Mouse (Mus musculus): ENCODE measurements around the gene Fam120b. TPM values are rescaled to one million over a fixed set of nuclear protein-coding genes. Genes with fewer than 3 reads are reported as not detected.
A peak's percentile ranks its signal among the peaks of the same experiment; 100 is the strongest.

The Fam120b gene
- total and polyA plus RNA-seq, 3 experiments, result 7.1 to 12.7 (median 11.9) TPM

GRCm38 (mm10) chr17:15422666-15423065 is 26.7 kb downstream of the Fam120b start:
- Histone ChIP-seq H3K4me1 (ENCODE audit: control insufficient read depth, insufficient read depth, low read length) (peaks cover 4% of the 10 kb centered on the region; the same call in 1 of the 2 replicates), H3K36me3 (ENCODE audit: control insufficient read depth, insufficient read depth, low read length) (no peaks in the 10 kb centered on the region), H3K9ac (ENCODE audit: low read depth, low read length) (no peak overlapping the region), H3K27ac (no peak overlapping the region), H3K27me3 (ENCODE audit: control insufficient read depth, insufficient read depth, low read length) (no peaks in the 10 kb centered on the region), H3K4me3 (no peak overlapping the region), H3K79me2 (replicated peaks; ENCODE audit: control insufficient read depth, insufficient read depth, low read length) (no peaks in the 10 kb centered on the region)
- peak in 1 of 2 experiments; percentile 9 for DNase-seq
- 96% methylated on average over 9 of the region's 9 CpGs for WGBS
- no peak for TF ChIP-seq EP300 (IDR thresholded peaks at IDR 0.05; ENCODE audit: insufficient read depth, low read depth, low read length)
- intact Hi-C loops (cut with DNase I), result no loop called here

GRCm38 (mm10) chr17:15423080-15423765 is 27.2 kb downstream of the Fam120b start:
- no peak overlapping the region for H3K4me3 ChIP-seq
- H3K36me3 ChIP-seq (ENCODE audit: control insufficient read depth, insufficient read depth, low read length), result no peaks in the 10 kb centered on the region
- H3K27me3 ChIP-seq (ENCODE audit: control insufficient read depth, insufficient read depth, low read length), result no peaks in the 10 kb centered on the region
- TF ChIP-seq EP300 (IDR thresholded peaks at IDR 0.05; ENCODE audit: insufficient read depth, low read depth, low read length), result no peak
- no peak for TF ChIP-seq POLR2A (IDR thresholded peaks at IDR 0.05; ENCODE audit: insufficient read depth, low read depth, low read length)
- TF ChIP-seq CTCF (IDR thresholded peaks at IDR 0.05), result no peak
- peak; percentile 31 to 39 for DNase-seq
- H3K27ac ChIP-seq, result no peak overlapping the region
- intact Hi-C loops (cut with DNase I), result no loop called here
- H3K4me1 ChIP-seq (ENCODE audit: control insufficient read depth, insufficient read depth, low read length), result peaks cover 4% of the 10 kb centered on the region; the same call in 1 of the 2 replicates
- no peak overlapping the region for H3K9ac ChIP-seq (ENCODE audit: low read depth, low read length)
- H3K79me2 ChIP-seq (replicated peaks; ENCODE audit: control insufficient read depth, insufficient read depth, low read length), result no peaks in the 10 kb centered on the region
- 52% methylated on average over 8 of the region's 8 CpGs for WGBS

GRCm38 (mm10) chr17:15425931-15426330 is 29.9 kb downstream of the Fam120b start:
- Histone ChIP-seq H3K36me3 (ENCODE audit: control insufficient read depth, insufficient read depth, low read length) (no peaks in the 10 kb centered on the region), H3K4me1 (ENCODE audit: control insufficient read depth, insufficient read depth, low read length) (peaks cover 5% of the 10 kb centered on the region), H3K27me3 (ENCODE audit: control insufficient read depth, insufficient read depth, low read length) (no peaks in the 10 kb centered on the region), H3K79me2 (replicated peaks; ENCODE audit: control insufficient read depth, insufficient read depth, low read length) (no peaks in the 10 kb centered on the region), H3K27ac (no peak overlapping the region; the same call in 1 of the 2 replicates), H3K4me3 (no peak overlapping the region), H3K9ac (ENCODE audit: low read depth, low read length) (no peak overlapping the region)
- peak; percentile 73; the same call in 1 of the 2 replicates for TF ChIP-seq EP300 (IDR thresholded peaks at IDR 0.05; ENCODE audit: insufficient read depth, low read depth, low read length)
- no peak for TF ChIP-seq POLR2A (IDR thresholded peaks at IDR 0.05; ENCODE audit: insufficient read depth, low read depth, low read length)
- TF ChIP-seq CTCF (IDR thresholded peaks at IDR 0.05), result no peak
- peak; percentile 20 to 35 for DNase-seq
- intact Hi-C loops (cut with DNase I), result no loop called here
- 87% methylated on average over 3 of the region's 3 CpGs for WGBS

- H3K27ac ChIP-seq, result no peak overlapping the region
- no peak overlapping the region for H3K4me3 ChIP-seq
- TF ChIP-seq POLR2A (IDR thresholded peaks at IDR 0.05; ENCODE audit: insufficient read depth, low read depth, low read length) (no peak), EP300 (IDR thresholded peaks at IDR 0.05; ENCODE audit: insufficient read depth, low read depth, low read length) (no peak), CTCF (IDR thresholded peaks at IDR 0.05) (no peak)
- no peaks in the 10 kb centered on the region for H3K79me2 ChIP-seq (replicated peaks; ENCODE audit: control insufficient read depth, insufficient read depth, low read length)
- WGBS, result 73% methylated on average over 6 of the region's 6 CpGs
- intact Hi-C loops (cut with DNase I), result no loop called here
- H3K9ac ChIP-seq (ENCODE audit: low read depth, low read length), result no peak overlapping the region
- no peaks in the 10 kb centered on the region for H3K27me3 ChIP-seq (ENCODE audit: control insufficient read depth, insufficient read depth, low read length)
- peak in 1 of 2 experiments; percentile 14 for DNase-seq
- H3K4me1 ChIP-seq (ENCODE audit: control insufficient read depth, insufficient read depth, low read length), result peaks cover 5% of the 10 kb centered on the region
- peaks cover 2% of the 10 kb centered on the region for H3K36me3 ChIP-seq (ENCODE audit: control insufficient read depth, insufficient read depth, low read length)
Observed at GRCm38 (mm10) chr17:15429451-15429850, 33.4 kb downstream of the Fam120b start.

GRCm38 (mm10) chr17:15429937-15430336 is 33.9 kb downstream of the Fam120b start:
- 36% methylated on average over 1 of the region's 1 CpGs for WGBS
- peaks cover 2% of the 10 kb centered on the region for H3K36me3 ChIP-seq (ENCODE audit: control insufficient read depth, insufficient read depth, low read length)
- no peak overlapping the region for H3K27ac ChIP-seq
- H3K27me3 ChIP-seq (ENCODE audit: control insufficient read depth, insufficient read depth, low read length), result no peaks in the 10 kb centered on the region
- DNase-seq, result peak; percentile 17 to 21
- H3K4me3 ChIP-seq, result no peak overlapping the region
- intact Hi-C loops (cut with DNase I), result no loop called here
- H3K4me1 ChIP-seq (ENCODE audit: control insufficient read depth, insufficient read depth, low read length), result peaks cover 5% of the 10 kb centered on the region
- TF ChIP-seq CTCF (IDR thresholded peaks at IDR 0.05) (peak; percentile 11; the same call in 1 of the 2 replicates), EP300 (IDR thresholded peaks at IDR 0.05; ENCODE audit: insufficient read depth, low read depth, low read length) (no peak)
- no peak overlapping the region for H3K9ac ChIP-seq (ENCODE audit: low read depth, low read length)
- no peaks in the 10 kb centered on the region for H3K79me2 ChIP-seq (replicated peaks; ENCODE audit: control insufficient read depth, insufficient read depth, low read length)

GRCm38 (mm10) chr17:15431021-15431514 is 35.1 kb downstream of the Fam120b start:
- Histone ChIP-seq H3K27me3 (ENCODE audit: control insufficient read depth, insufficient read depth, low read length) (no peaks in the 10 kb centered on the region), H3K9ac (ENCODE audit: low read depth, low read length) (no peak overlapping the region), H3K36me3 (ENCODE audit: control insufficient read depth, insufficient read depth, low read length) (peaks cover 2% of the 10 kb centered on the region), H3K4me1 (ENCODE audit: control insufficient read depth, insufficient read depth, low read length) (peaks cover 3% of the 10 kb centered on the region), H3K79me2 (replicated peaks; ENCODE audit: control insufficient read depth, insufficient read depth, low read length) (no peaks in the 10 kb centered on the region), H3K27ac (no peak overlapping the region), H3K4me3 (no peak overlapping the region)
- 56% methylated on average over 5 of the region's 5 CpGs for WGBS
- no peak for DNase-seq
- intact Hi-C loops (cut with DNase I), result no loop called here
- TF ChIP-seq CTCF (IDR thresholded peaks at IDR 0.05) (no peak), POLR2A (IDR thresholded peaks at IDR 0.05; ENCODE audit: insufficient read depth, low read depth, low read length) (no peak), EP300 (IDR thresholded peaks at IDR 0.05; ENCODE audit: insufficient read depth, low read depth, low read length) (no peak)
